Mouse (Mus musculus): ENCODE results near the gene Spns2.

DNA sequence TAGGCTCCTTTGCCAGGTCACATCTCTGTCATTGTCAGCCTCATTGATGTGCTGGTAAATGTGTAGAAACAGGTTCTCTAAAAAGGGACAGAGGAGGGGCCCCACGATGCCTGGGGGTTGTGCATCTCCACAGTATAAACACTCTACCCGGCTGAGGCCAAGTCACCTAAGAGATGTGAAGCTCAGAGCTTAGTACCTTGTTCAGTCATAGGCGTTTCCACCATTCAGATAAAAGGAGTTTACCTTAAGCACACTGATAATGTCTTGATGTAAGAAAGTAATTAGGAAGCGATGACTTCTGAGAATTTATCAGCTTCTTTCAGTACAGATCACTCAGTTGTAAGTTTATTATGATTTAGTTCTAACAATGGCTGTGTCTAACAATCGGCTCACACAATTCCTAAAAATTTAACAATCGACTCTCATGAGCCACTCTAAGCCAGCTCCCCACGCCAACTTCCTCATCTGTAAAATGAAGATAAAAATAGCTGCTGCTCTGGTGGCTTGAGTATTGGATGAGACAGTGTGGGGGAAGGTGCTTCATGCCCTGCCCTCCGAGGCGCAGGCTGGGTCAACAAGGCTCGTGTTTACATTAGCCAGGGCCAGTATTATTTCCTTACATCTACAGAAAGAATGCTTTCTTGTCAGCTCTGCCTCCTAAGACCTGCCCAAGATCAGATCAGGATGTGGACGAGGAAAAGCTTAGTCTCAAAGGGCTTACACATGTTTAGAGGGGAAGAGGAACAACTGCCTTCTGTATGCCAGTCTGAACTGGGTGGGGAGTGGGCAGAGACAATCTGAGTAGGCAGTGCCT, 22.8 kb downstream of the Spns2 start:
- TF ChIP-seq CTCF (IDR thresholded peaks at IDR 0.05; ENCODE audit: control insufficient read depth, insufficient read depth, insufficient replicate concordance, low read depth, low read length) (no peak), POLR2A (IDR thresholded peaks at IDR 0.05; ENCODE audit: control insufficient read depth, low read depth, low read length) (no peak)
